Mouse (Mus musculus) telencephalon, adult 2 months (tissue): Measurements from ENCODE around the gene Smco4.
"Not testable (repeated sequence)": the region's sequence is repeated elsewhere in the genome, so short reads cannot be mapped to it uniquely, and the experiment has no call there.

Experiments
- DNase-seq: peaks from one replicate; pipeline ENCODE4 v3.0.0-alpha.2; 2011; ENCODE audit warnings: low read depth, low spot score

Gene Smco4

GRCm38 (mm10) chr9:15538979-15539533 lies 45.8 kb downstream of the Smco4 start:
- no peak for DNase-seq

- no peak for DNase-seq
These were observed 48.6 kb downstream of the Smco4 start for GRCm38 (mm10) chr9:15541735-15542354.

GRCm38 (mm10) chr9:15550461-15550961 lies 57.3 kb downstream of the Smco4 start:
- DNase-seq: no peak

GRCm38 (mm10) chr9:15551073-15551472 lies 57.8 kb downstream of the Smco4 start:
- not testable (repeated sequence) for DNase-seq

- no peak for DNase-seq
These were observed 59.0 kb downstream of the Smco4 start for GRCm38 (mm10) chr9:15551933-15552851.

- no peak for DNase-seq
These were observed 60.1 kb downstream of the Smco4 start for GRCm38 (mm10) chr9:15553322-15553721.

GRCm38 (mm10) chr9:15560451-15560850 lies 67.2 kb downstream of the Smco4 start:
- DNase-seq: no peak

GRCm38 (mm10) chr9:15562353-15562752 lies 69.1 kb downstream of the Smco4 start:
- DNase-seq: no peak

GRCm38 (mm10) chr9:15574750-15575454 lies 81.7 kb downstream of the Smco4 start:
- DNase-seq: no peak

GRCm38 (mm10) chr9:15578427-15578826 lies 85.2 kb downstream of the Smco4 start:
- no peak for DNase-seq

GRCm38 (mm10) chr9:15578946-15579345 lies 85.7 kb downstream of the Smco4 start:
- no peak for DNase-seq

- no peak for DNase-seq
These were observed 86.9 kb downstream of the Smco4 start for GRCm38 (mm10) chr9:15580176-15580575.

- no peak for DNase-seq
These were observed 88.8 kb downstream of the Smco4 start for GRCm38 (mm10) chr9:15582026-15582425.

- no peak for DNase-seq
These were observed 91.0 kb downstream of the Smco4 start for GRCm38 (mm10) chr9:15584209-15584608.

GRCm38 (mm10) chr9:15585956-15586355 lies 92.7 kb downstream of the Smco4 start:
- no peak for DNase-seq

GRCm38 (mm10) chr9:15587157-15587854 lies 94.1 kb downstream of the Smco4 start:
- DNase-seq: no peak

GRCm38 (mm10) chr9:15594148-15594547 lies 100.9 kb downstream of the Smco4 start:
- no peak for DNase-seq
